Mouse (Mus musculus): ENCODE data around the gene Zfp383. TPM values are rescaled to one million over a fixed set of nuclear protein-coding genes. Genes with fewer than 3 reads are reported as not detected.
"Not testable (repeated sequence)": the region's sequence is repeated elsewhere in the genome, so short reads cannot be mapped to it uniquely, and the experiment has no call there.

Gene Zfp383
- total RNA-seq (2014; rRNA removed) = 5.8 and 6.6 TPM in 2 replicates
- polyA plus RNA-seq (2015; fragmentation: Nextera tagmentation; extraction: Ambion mirVana) = 4.1 and 4.8 TPM in 2 replicates

DNA sequence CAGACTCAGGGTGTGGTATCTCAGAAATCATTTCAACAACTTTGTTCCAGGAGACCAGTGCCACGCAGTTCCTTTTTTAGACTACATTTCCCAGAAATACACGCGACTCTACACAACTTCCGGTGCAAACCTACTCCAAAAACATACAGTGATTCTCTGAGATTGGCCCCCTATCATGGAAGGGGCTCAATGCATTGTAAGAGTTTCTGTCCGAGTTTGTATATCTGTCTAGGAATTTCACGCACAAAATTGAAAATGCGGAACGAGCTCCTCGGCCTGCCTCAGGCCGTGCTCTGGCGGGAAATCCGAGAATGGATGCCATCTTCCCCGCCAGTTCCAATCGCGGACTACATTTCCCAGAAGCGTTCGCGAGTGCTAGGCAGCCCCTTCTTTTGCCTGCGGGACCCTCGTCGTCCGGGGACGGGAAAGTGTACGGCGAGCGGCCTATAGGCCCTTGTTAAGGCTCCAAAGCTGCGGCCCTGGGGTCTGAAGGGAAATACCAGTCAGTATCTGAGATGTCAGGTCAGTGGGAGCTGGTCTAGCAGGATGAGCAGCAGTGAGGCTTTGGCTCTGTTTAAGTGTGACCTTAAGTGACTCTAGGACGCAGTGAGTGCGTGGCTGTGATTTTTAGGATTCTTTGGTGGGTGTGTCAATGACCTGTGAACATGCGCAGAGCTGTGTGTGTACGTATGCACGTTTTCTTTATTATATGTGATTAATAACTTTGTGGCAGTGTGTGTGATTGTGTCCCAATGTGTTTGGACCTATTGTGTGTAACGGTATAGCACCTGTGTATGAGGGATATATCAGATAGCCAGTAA, at the start of gene Zfp383:
Zfp383 (plus strand) TSS at position 94 of the 821 bp plus-strand sequence.
- no peak for TF ChIP-seq CTCF (IDR thresholded peaks at IDR 0.05; ENCODE audit: low read depth)
- H3K4me1 ChIP-seq (ENCODE audit: insufficient read depth, low read length) = no peaks in the 10 kb centered on the region; the same call in 1 of the 2 replicates
- under 1% methylated on average over 33 of the region's 33 CpGs for WGBS
- DNase-seq (ENCODE audit: low spot score) = peak; percentile 94
- H3K27me3 ChIP-seq (ENCODE audit: insufficient read depth, low read length) = no peaks in the 10 kb centered on the region
- ATAC-seq = peak; percentile 85
- H3K9me3 ChIP-seq (ENCODE audit: low read length) = no peaks in the 10 kb centered on the region
- peak within 1 kb of the TSS; percentile 64 for H3K4me2 ChIP-seq (ENCODE audit: low read depth, low read length)
- H3K36me3 ChIP-seq (ENCODE audit: insufficient read depth, low read length) = peaks cover 11% of the 10 kb centered on the region
- H3K9ac ChIP-seq (replicated peaks; ENCODE audit: low read length) = peak within 1 kb of the TSS; percentile 63
- peak within 1 kb of the TSS; percentile 65 for H3K4me3 ChIP-seq (ENCODE audit: low read length)
- H3K27ac ChIP-seq = peak within 1 kb of the TSS; percentile 90

DNA sequence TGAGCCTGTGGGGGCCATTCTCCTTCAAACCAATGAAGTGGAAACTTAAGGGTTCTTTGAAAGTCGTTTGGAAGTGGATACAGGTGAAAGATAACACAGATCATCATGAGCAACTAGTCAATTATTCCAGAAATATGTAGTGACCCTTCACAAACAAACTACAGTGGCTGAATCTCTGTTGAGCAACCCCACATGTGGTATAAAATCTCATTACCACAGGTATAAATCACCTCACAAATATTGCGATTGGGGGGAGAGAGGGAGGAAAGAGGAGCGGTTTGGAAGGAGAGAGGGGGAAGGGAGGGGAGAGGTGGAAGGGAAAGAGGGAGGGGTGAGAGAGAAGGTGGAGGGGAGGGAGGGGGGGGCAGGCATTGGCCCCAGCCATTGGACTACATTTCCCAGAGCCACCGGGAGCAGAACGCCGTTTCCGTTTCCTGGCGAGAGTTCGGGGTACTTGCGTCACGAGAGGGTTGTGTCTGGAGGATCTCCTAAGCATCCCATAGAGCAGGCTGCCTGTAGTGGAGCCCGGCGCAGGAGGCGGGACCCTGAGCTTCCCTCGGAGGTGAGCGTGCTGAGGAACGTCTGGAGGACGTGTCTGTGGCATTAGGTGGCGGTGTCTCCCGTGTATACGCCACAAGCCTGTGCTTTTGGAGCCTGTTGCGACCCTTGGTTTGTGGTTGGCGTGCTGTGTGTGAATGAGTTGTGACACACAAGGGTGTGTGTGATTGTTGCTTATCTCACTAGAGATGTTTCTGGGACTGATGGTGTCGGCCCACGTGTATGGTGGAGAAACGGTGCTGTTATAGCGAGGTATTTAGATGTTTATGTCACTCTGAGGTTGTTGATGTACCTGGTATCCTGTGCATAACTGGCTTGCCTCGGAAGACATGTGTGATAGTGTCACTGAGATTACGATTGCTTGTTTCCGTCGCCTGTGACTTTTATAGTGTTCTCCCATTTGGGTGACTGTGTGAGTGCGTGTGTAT, 48.2 kb upstream of the Zfp383 start, which contains the start of gene Zfp420:
Zfp420 (plus strand) TSS at position 448 of the 986 bp plus-strand sequence.
- ATAC-seq (peak; percentile 98), DNase-seq (ENCODE audit: low spot score) (peak; percentile 96)
- no peaks in the 10 kb centered on the region for H3K9me3 ChIP-seq (ENCODE audit: low read length)
- peak within 1 kb of the TSS; percentile 59 for H3K9ac ChIP-seq (replicated peaks; ENCODE audit: low read length)
- peak within 1 kb of the TSS; percentile 71 for H3K4me3 ChIP-seq (ENCODE audit: low read length)
- 5% methylated on average over 32 of the region's 32 CpGs for WGBS
- H3K4me2 ChIP-seq (ENCODE audit: low read depth, low read length) = peak within 1 kb of the TSS; percentile 69
- peak; percentile 53 for TF ChIP-seq CTCF (IDR thresholded peaks at IDR 0.05; ENCODE audit: low read depth)
- peaks cover 8% of the 10 kb centered on the region for H3K4me1 ChIP-seq (ENCODE audit: insufficient read depth, low read length)
- no peak within 1 kb of the TSS; the same call in 1 of the 2 replicates for H3K27ac ChIP-seq
- H3K27me3 ChIP-seq (ENCODE audit: insufficient read depth, low read length) = no peaks in the 10 kb centered on the region
- no peaks in the 10 kb centered on the region for H3K36me3 ChIP-seq (ENCODE audit: insufficient read depth, low read length)

DNA sequence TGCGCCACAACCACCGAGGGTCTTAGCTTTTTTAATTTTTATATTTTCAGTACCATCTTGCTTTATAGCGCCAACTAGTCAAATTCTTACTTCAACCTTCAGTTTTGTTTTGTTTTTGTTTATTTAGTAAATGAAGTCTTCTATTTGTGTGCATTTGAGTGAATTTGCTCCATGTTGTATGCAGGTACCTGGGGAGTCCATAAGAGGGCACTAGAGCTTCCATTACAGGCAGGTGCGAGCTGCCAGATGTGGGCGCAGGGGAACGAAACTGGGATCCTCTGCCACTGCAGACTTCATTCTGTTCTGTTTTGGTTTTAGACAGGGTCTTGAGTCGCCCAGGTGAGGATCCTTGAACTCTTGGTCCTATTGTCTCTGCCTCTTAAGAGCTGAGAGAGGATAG, 46.4 kb upstream of the Zfp383 start:
- WGBS = 89% methylated on average over 7 of the region's 7 CpGs
- TF ChIP-seq CTCF (IDR thresholded peaks at IDR 0.05; ENCODE audit: low read depth) = peak; percentile 38
- DNase-seq (ENCODE audit: low spot score) = no peak

GRCm38 (mm10) chr7:29874256-29874655, 33.8 kb upstream of the Zfp383 start:
- TF ChIP-seq CTCF (IDR thresholded peaks at IDR 0.05; ENCODE audit: low read depth) = no peak
- no peak for ATAC-seq
- Histone ChIP-seq H3K36me3 (ENCODE audit: insufficient read depth, low read length) (peaks cover 24% of the 10 kb centered on the region), H3K27me3 (ENCODE audit: insufficient read depth, low read length) (no peaks in the 10 kb centered on the region), H3K27ac (no peak overlapping the region), H3K4me2 (ENCODE audit: low read depth, low read length) (no peak overlapping the region), H3K4me1 (ENCODE audit: insufficient read depth, low read length) (no peaks in the 10 kb centered on the region), H3K9ac (replicated peaks; ENCODE audit: low read length) (no peak overlapping the region), H3K4me3 (ENCODE audit: low read length) (no peak overlapping the region), H3K9me3 (ENCODE audit: low read length) (peaks cover 17% of the 10 kb centered on the region)
- DNase-seq (ENCODE audit: low spot score) = no peak
- whole genome bisulfite sequencing = 96% methylated on average over 10 of the region's 10 CpGs

More for the DNA sequence above, 46.4 kb upstream of the Zfp383 start:
- Histone ChIP-seq H3K4me1 (ENCODE audit: insufficient read depth, low read length) (peaks cover 8% of the 10 kb centered on the region), H3K27me3 (ENCODE audit: insufficient read depth, low read length) (no peaks in the 10 kb centered on the region), H3K4me3 (ENCODE audit: low read length) (no peak overlapping the region), H3K9ac (replicated peaks; ENCODE audit: low read length) (no peak overlapping the region), H3K9me3 (ENCODE audit: low read length) (no peaks in the 10 kb centered on the region), H3K27ac (no peak overlapping the region), H3K36me3 (ENCODE audit: insufficient read depth, low read length) (no peaks in the 10 kb centered on the region), H3K4me2 (ENCODE audit: low read depth, low read length) (no peak overlapping the region)
- ATAC-seq = no peak

DNA sequence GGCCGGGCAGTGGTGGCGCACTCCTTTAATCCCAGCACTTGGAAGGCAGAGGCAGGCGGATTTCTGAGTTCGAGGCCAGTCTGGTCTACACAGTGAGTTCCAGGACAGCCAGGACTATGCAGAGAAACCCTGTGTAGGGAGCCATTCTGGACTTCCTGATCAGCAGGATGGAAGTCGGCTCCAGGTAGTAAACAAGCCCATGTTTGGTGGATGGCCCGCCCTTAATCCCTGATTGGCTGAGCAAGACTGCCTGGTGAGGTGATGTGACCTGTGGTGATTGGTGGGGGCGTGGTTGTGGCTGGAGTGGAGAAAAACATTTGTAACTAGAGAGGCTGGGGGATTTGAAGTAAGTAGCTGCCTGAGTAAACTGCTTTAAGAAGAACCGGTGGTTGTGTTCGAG, 30.5 kb upstream of the Zfp383 start:
- Histone ChIP-seq H3K9me3 (ENCODE audit: low read length) (peaks cover 15% of the 10 kb centered on the region), H3K36me3 (ENCODE audit: insufficient read depth, low read length) (peaks cover 24% of the 10 kb centered on the region)
- H3K27ac ChIP-seq; H3K9ac ChIP-seq (replicated peaks; ENCODE audit: low read length); H3K4me1 ChIP-seq (ENCODE audit: insufficient read depth, low read length); H3K27me3 ChIP-seq (ENCODE audit: insufficient read depth, low read length); H3K4me3 ChIP-seq (ENCODE audit: low read length); DNase-seq (ENCODE audit: low spot score); H3K4me2 ChIP-seq (ENCODE audit: low read depth, low read length); ATAC-seq: not testable (repeated sequence)
- 93% methylated on average over 9 of the region's 9 CpGs for WGBS

DNA sequence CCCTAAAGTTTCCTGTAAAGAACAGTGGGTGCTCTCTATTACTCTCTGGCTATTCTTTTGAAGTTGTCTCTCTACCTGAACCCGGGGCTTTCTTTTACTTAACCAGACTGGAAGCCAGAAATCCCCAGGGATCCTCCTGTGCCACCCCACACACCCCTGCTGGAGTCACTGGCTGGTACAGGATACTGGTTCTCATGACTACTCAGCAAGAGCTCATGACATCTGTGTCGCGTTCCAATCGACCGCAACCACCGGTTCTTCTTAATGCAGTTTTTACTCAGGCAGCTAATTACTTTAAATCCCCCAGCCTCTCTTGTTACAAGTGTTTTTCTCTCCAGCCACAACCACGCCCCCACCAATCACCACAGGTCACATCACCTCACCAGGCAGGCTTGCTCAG, 28.0 kb upstream of the Zfp383 start:
- no peaks in the 10 kb centered on the region for H3K4me1 ChIP-seq (ENCODE audit: insufficient read depth, low read length)
- H3K4me2 ChIP-seq (ENCODE audit: low read depth, low read length) = no peak overlapping the region
- no peak for TF ChIP-seq CTCF (IDR thresholded peaks at IDR 0.05; ENCODE audit: low read depth)
- peaks cover 14% of the 10 kb centered on the region for H3K36me3 ChIP-seq (ENCODE audit: insufficient read depth, low read length)
- no peak overlapping the region for H3K4me3 ChIP-seq (ENCODE audit: low read length)
- H3K27me3 ChIP-seq (ENCODE audit: insufficient read depth, low read length) = no peaks in the 10 kb centered on the region
- no peak for ATAC-seq
- H3K27ac ChIP-seq = no peak overlapping the region
- H3K9ac ChIP-seq (replicated peaks; ENCODE audit: low read length) = no peak overlapping the region
- WGBS = 81% methylated on average over 7 of the region's 7 CpGs
- DNase-seq (ENCODE audit: low spot score) = no peak
- peaks cover 9% of the 10 kb centered on the region for H3K9me3 ChIP-seq (ENCODE audit: low read length)
